Mouse (Mus musculus) erythroid progenitor cell, adult 5-6 weeks (primary cell): ENCODE measurements around the gene Enam. TPM values are rescaled to one million over a fixed set of nuclear protein-coding genes. Genes with fewer than 3 reads are reported as not detected.
"Not testable (repeated sequence)": the region's sequence is repeated elsewhere in the genome, so short reads cannot be mapped to it uniquely, and the experiment has no call there.

Experiments
- ATAC-seq: replicated peaks from 2 replicates; pipeline ENCODE4 v1.8.0; 2016; ENCODE audit warnings: moderate number of reproducible peaks, mild to moderate bottlenecking, moderate TSS enrichment, inconsistent platforms; ENCODE audit not compliant: poor library complexity, low FRiP score, severe bottlenecking
- total RNA-seq, 2 experiments: library from RNA; stranded (forward) in 1 of 2; stranded (reverse) in 1 of 2; fragments of 150-400 nt in 1 of 2; fragments of 186-747, 209-891 nt in 1 of 2; gene quantifications; 2 replicates each; pipeline versions ENCODE4 v1.2.3 to v1.2.4; 2015 to 2017; ENCODE audit warnings: low replicate concordance in 2 of 2

Enam gene
- total RNA-seq (2015; ENCODE audit: low replicate concordance) (not detected in 2 replicates), total RNA-seq (2017; ENCODE audit: low replicate concordance) (not detected in 2 replicates)

- no peak for ATAC-seq
Observed at GRCm38 (mm10) chr5:88487675-88488074, at the start of gene Enam. Gene Enam (plus strand): TSS chr5:88487975.

- ATAC-seq: no peak
Observed at GRCm38 (mm10) chr5:88455691-88456090, 32.1 kb upstream of the Enam start, which contains the start of gene Ambn. Gene Ambn (plus strand): TSS chr5:88455991.

- no peak for ATAC-seq
Observed at GRCm38 (mm10) chr5:88467471-88467870, 20.3 kb upstream of the Enam start.

- ATAC-seq: no peak
Observed at GRCm38 (mm10) chr5:88468807-88469704, 18.7 kb upstream of the Enam start.

- no peak for ATAC-seq
Observed at GRCm38 (mm10) chr5:88489004-88489403, 1.2 kb downstream of the Enam start.

- ATAC-seq: no peak
Observed at GRCm38 (mm10) chr5:88491111-88491510, 3.3 kb downstream of the Enam start.

GRCm38 (mm10) chr5:88499781-88500180 is 12.0 kb downstream of the Enam start:
- no peak for ATAC-seq

- no peak for ATAC-seq
Observed at GRCm38 (mm10) chr5:88508555-88508954, 20.8 kb downstream of the Enam start.

GRCm38 (mm10) chr5:88508990-88509389 is 21.2 kb downstream of the Enam start:
- ATAC-seq: no peak

- ATAC-seq: no peak
Observed at GRCm38 (mm10) chr5:88519232-88519631, 31.5 kb downstream of the Enam start.

- ATAC-seq: no peak
Observed at GRCm38 (mm10) chr5:88527657-88528056, 39.9 kb downstream of the Enam start, which contains the start of gene Jchain. Gene Jchain (minus strand): TSS chr5:88527891.

GRCm38 (mm10) chr5:88530908-88531307 is 43.1 kb downstream of the Enam start:
- ATAC-seq: no peak

- ATAC-seq: no peak
Observed at GRCm38 (mm10) chr5:88534697-88535096, 46.9 kb downstream of the Enam start.

- no peak for ATAC-seq
Observed at GRCm38 (mm10) chr5:88540845-88541244, 53.1 kb downstream of the Enam start.

- no peak for ATAC-seq
Observed at GRCm38 (mm10) chr5:88542651-88543282, 55.0 kb downstream of the Enam start.

GRCm38 (mm10) chr5:88544411-88544810 is 56.6 kb downstream of the Enam start:
- not testable (repeated sequence) for ATAC-seq

GRCm38 (mm10) chr5:88545536-88545935 is 57.8 kb downstream of the Enam start:
- no peak for ATAC-seq

- peak; percentile 64 for ATAC-seq
Observed at GRCm38 (mm10) chr5:88553271-88554085, 65.7 kb downstream of the Enam start.

- ATAC-seq: peak; percentile 100
Observed at GRCm38 (mm10) chr5:88554086-88554886, 66.5 kb downstream of the Enam start, which contains the start of gene Utp3. Gene Utp3 (plus strand): TSS chr5:88554462.
